Mouse (Mus musculus) adrenal gland, postnatal 10 days (tissue): Measurements from ENCODE around the gene Ccnt2. TPM values are rescaled to one million over a fixed set of nuclear protein-coding genes. Genes with fewer than 3 reads are reported as not detected.

Experiments
- DNase-seq: peaks from one replicate; pipeline ENCODE4 v3.0.0; 2021; ENCODE audit warnings: mixed read lengths
- total RNA-seq, 2 experiments: library from RNA; stranded (reverse); gene quantifications; 2 replicates each; pipeline ENCODE4 v1.2.3; 2021

Ccnt2 gene
- total RNA-seq, 2 experiments from 2014 or later, result 35.5 to 48.1 TPM

- no peak for DNase-seq
Observed at GRCm38 (mm10) chr1:127788943-127789342, 15.0 kb downstream of the Ccnt2 start.

GRCm38 (mm10) chr1:127793459-127793858 lies 19.5 kb downstream of the Ccnt2 start:
- DNase-seq, result no peak

GRCm38 (mm10) chr1:127795087-127795769 lies 21.3 kb downstream of the Ccnt2 start:
- DNase-seq, result no peak

- no peak for DNase-seq
Observed at GRCm38 (mm10) chr1:127796341-127796740, 22.4 kb downstream of the Ccnt2 start.

- DNase-seq, result no peak
Observed at GRCm38 (mm10) chr1:127796752-127797151, 22.8 kb downstream of the Ccnt2 start.

GRCm38 (mm10) chr1:127802916-127803315 lies 29.0 kb downstream of the Ccnt2 start:
- no peak for DNase-seq

- DNase-seq, result no peak
Observed at GRCm38 (mm10) chr1:127808671-127809070, 34.7 kb downstream of the Ccnt2 start.

GRCm38 (mm10) chr1:127812929-127813328 lies 39.0 kb downstream of the Ccnt2 start:
- no peak for DNase-seq

- DNase-seq, result no peak
Observed at GRCm38 (mm10) chr1:127816381-127816780, 42.4 kb downstream of the Ccnt2 start.

- peak; percentile 35 for DNase-seq
Observed at GRCm38 (mm10) chr1:127827325-127827724, 53.4 kb downstream of the Ccnt2 start.

- DNase-seq, result no peak
Observed at GRCm38 (mm10) chr1:127830215-127830921, 56.4 kb downstream of the Ccnt2 start.

GRCm38 (mm10) chr1:127833714-127834113 lies 59.8 kb downstream of the Ccnt2 start:
- no peak for DNase-seq

- no peak for DNase-seq
Observed at GRCm38 (mm10) chr1:127834202-127834601, 60.2 kb downstream of the Ccnt2 start.

- no peak for DNase-seq
Observed at GRCm38 (mm10) chr1:127836619-127837018, 62.7 kb downstream of the Ccnt2 start.

- no peak for DNase-seq
Observed at GRCm38 (mm10) chr1:127838602-127839001, 64.6 kb downstream of the Ccnt2 start.

- DNase-seq, result no peak
Observed at GRCm38 (mm10) chr1:127845472-127845871, 71.5 kb downstream of the Ccnt2 start.

GRCm38 (mm10) chr1:127850075-127850610 lies 76.2 kb downstream of the Ccnt2 start:
- DNase-seq, result peak; percentile 41

GRCm38 (mm10) chr1:127854486-127855222 lies 80.7 kb downstream of the Ccnt2 start, which contains the start of gene Map3k19:
TSS of gene Map3k19 (minus strand) at chr1:127855031.
- DNase-seq, result peak; percentile 23
